Mouse (Mus musculus) lung, postnatal 36 days (tissue): ENCODE results near the gene Krt15.

Experiments used
- DNase-seq: peaks from one replicate; pipeline ENCODE4 v3.0.0; 2022; ENCODE audit warnings: mixed read lengths

The Krt15 gene

DNA sequence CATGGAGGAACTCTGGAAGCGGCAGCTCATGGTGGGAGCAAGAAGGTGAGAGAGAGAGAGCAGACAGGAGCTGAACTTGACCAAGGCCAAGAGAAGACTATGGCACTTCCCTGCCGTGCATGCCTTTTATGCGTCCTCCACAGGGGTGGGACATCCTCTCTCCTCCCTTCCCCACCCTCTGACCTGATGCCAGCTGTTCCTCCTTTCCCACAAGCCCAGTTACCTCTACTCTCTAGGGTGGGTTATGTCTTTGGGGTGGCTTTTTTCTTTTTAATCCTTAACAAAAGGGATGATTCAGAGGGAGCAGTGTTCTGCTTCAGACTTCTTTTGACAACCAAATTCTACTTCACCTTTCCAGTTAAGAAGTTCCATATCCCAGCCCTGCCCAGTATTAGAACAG lies 14.3 kb downstream of the Krt15 start, which contains the start of gene Krt13:
Gene Krt13 (minus strand): TSS at position 101 of the 400 bp plus-strand sequence.
- DNase-seq, result no peak

DNA sequence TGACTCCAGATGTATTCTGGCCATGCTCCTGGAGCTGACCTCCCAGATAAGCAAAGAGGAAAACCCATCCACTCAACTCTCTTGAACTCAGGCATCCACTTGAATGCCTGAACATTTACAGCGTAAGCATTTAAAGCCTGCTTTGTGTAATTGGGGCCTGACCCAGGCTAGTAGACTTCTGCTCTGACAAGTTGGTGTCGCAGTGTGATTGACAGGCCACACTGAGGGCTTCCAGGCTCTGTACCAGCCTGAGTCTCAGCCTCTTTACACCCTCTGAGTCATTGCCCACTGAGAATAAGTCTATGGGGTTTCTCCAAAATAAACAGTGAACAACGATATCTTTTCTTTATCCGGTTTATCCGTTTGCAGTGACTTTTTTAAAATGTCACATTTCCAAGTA lies 15.4 kb downstream of the Krt15 start:
- DNase-seq, result peak; percentile 39

DNA sequence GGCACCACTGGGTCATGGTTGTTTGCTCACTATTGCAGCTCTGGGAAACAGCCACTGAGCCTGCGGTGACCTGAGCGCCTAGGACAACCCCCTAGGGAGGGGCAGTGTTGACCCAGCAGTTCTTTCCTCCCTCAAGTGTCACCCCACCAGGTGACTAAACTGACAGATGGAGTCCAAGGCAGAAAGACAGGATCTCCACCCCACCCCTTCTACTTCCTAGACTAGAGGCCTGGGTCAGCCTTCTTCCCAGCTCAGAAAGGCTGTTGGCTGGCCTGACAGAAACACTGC lies 22.0 kb downstream of the Krt15 start:
- peak; percentile 58 for DNase-seq

DNA sequence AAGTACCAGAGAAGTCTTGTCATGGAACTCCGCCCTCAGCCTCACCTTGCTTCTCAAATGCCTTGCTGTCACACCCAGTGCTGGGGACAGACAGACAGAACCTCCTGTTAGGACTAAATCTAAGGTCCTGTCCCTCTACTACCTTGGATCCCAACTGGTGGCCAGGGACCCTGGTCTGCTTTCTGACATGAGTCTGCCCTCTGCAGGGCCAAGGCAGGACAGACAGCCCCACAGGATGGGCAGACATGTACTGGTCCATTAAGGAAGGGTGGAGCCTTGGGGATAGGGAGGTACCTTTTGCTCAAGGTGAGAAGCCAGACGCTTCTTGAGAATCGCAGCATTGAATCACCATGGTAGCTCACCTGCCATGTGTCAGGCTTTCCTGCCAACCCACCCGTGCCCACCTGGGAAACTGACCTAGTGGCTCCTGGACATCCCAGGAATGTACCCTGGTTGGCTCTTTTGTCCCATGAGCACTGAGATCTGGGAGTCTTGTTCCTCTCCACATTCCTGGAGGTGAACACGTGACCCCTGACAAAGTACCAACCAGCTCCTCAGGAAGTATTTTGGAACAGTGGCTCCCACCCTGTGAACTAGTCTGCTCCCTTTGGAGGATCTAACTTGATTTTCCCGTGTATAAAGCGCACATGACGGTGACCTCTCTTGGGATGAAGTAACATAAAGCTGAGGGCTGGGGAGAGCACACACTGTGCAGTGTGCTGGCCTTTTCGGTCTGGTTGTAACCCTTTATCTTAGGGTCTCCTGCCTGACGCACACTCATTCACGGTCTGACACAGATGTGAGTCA lies 22.6 kb downstream of the Krt15 start:
- DNase-seq, result no peak

DNA sequence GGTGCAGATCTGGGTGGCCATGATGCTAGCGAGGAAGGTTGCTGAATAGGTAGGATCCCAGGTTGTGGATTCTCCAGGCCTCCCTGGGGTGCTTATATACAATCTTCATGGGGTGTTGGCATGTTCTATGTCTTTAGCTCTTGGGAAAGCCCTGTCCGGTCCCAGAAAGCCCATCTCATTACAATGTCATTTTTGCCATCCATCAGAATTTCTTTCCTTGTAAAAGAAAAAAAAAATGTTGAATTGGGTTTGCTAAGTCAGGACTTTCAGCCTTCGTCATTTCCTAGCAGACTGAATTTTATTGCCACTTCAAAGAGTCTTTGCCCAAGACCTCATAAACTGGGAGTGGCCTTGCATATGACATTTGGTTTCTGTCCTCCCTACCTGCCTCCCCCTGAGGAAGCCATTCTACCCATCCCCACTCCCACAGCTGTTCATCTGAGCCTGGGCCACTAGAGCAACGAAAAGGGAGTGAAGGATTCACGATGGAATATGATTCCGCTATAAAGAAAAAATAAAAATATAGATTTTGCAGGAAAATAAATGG lies 30.1 kb downstream of the Krt15 start, which contains the start of gene Krt36:
Gene Krt36 (minus strand): TSS at position 51 of the 547 bp plus-strand sequence.
- no peak for DNase-seq

DNA sequence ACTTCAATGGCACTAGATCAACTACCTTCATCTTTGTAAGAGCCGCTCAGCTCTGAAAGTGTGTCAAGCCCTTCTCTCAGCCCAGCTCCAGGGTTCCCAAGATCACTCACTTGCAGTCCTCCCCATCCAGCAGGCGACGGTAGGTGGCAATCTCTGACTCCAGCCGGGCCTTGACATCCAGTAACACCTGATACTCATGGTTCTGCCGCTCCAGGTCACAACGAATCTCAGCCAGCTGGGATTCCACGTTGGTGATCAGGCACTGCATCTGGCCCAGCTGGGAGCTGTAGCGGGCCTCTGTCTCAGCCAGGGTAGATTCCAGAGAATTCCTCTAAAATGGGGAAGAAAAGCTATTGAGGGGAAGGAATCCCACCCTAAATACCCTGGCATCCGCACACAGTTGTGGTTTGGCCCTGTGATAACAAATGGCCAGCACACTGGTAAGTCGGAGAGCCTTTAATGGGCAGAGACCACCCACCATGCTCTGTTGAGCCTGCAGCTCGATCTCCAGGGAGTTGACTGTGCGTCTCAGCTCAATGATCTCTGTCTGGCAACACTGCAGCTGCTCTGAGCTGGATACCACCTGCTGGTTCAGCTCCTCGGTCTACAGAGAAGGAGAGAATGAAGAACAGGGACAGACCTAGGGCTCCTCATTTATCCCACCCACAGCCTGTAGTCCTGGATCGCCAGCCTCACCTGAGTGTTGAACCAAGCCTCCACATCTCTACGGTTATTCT lies 32.9 kb downstream of the Krt15 start:
- no peak for DNase-seq

DNA sequence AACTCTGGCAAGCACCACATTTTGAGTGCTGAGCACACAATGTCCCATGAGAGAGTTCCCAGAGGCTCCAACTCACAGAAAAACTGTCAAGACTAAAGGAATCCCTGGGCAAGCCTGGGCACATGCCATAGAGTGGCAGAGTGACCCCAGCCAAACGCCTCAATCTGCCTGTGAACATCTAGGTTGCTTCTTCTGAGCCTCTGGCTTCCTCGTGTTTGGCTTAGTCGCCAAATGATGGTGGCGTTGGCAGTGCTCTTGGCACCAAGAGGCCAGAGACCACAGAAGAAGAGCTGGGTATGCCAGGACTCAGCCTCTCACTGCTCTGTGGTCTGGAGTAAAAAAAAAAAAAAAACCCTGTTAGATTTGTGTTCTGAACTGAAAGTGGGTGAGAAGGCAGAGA lies 35.3 kb downstream of the Krt15 start:
- DNase-seq, result no peak

DNA sequence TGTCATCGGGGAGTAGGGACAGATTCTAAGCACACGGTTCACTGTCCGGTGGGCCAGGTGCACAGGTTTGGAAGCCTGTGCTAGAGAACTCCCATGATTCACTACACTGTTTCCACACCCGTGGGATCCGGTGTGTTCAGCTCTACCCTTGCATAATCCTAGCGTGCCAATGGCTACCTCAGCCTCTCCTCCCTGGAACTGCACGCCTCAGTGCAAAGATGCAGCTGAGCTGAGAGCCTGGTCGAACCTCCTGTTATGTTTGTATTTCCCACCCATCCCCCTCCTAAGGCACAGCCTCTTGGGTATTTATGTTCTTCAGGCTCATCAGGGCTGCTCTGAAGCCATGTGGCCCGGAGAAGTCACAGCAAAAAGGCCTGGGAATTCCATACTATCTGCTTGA lies 37.9 kb downstream of the Krt15 start:
- no peak for DNase-seq

DNA sequence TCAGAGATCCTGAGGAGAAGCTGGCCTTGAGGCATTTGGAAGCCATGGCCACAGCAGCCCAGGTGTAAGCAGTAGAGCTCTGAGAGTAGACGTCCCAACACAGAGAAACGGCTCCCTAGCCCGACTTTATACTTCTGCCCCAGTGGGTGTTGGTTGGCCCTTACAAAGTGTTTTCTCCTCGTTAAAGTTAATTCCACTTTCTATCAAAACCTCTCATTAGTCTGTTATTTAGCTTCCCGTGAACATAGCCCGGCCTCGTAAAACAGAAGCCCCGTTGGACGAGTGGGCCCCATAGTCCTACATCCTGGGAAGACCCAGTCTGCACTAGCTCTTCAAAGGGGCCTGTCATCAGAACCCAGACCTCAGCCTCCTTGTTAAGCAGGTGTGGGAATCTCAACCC lies 39.6 kb downstream of the Krt15 start, which contains the start of gene Krt35:
Gene Krt35 (minus strand): TSS at position 101 of the 400 bp plus-strand sequence.
- DNase-seq, result no peak

DNA sequence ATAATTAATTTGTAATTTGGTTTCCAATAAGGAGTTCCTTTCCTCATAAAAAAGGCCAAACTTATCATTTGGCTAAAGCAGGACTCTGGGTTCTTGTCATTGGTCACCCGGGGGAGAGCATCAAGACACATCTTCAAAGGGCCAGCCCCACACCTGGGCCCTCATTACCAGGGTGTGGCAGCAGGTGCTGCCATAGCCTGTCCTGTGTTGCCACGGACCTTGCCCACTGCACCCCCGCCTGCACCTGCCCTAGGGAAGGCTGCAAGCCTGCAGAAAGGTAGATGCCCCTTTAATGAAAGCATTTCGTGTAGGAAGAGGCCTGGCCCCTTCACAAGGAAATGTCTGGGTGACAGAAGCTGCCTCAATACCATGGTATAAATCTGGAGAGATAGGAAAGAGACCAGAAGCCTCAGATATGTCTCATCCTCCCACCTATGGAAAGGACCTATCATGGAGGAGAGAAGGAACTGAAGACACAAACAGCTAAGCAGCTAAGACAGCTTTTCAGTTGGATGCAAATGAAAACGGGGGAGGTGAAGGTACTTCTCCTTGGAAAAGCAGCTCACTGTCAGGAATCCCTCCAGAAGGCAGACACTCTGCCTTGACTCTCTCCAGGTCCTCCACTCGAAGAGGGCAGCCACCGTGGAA lies 47.2 kb downstream of the Krt15 start:
- no peak for DNase-seq

DNA sequence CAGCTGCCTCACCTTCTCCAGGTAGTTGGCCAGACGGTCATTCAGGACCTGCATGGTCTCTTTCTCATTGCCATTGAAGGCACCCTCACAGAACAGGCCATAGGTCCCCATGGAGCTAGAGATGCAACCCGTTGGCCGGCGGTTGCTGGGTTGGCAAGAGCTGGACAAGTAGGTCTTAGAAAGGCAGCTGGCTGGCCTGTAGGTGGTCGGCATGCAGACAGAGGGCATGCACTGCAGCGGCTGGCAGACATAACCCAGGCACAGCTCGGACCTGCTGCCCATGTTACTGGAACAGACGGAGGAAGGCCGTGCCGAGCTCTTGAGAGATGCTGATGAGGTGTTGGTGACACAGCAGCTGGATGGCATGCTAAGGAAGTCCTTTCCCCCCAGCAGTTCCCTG lies 47.9 kb downstream of the Krt15 start, which contains the start of gene Krt32:
Gene Krt32 (minus strand): TSS at position 366 of the 400 bp plus-strand sequence.
- DNase-seq, result no peak
